Mouse (Mus musculus) regulatory T cell (primary cell): ENCODE data around the gene Zfp217.
"Not testable (repeated sequence)": the region's sequence is repeated elsewhere in the genome, so short reads cannot be mapped to it uniquely, and the experiment has no call there.

Experiments used
- in situ Hi-C: fragments of 300-600 bp; cut with MboI, MseI; formaldehyde crosslinking; loops from one replicate; pipeline ENCODE4 v1.15.1; 2025; ENCODE audit warnings: high pct_unique_total_duplicates

Zfp217 gene

DNA sequence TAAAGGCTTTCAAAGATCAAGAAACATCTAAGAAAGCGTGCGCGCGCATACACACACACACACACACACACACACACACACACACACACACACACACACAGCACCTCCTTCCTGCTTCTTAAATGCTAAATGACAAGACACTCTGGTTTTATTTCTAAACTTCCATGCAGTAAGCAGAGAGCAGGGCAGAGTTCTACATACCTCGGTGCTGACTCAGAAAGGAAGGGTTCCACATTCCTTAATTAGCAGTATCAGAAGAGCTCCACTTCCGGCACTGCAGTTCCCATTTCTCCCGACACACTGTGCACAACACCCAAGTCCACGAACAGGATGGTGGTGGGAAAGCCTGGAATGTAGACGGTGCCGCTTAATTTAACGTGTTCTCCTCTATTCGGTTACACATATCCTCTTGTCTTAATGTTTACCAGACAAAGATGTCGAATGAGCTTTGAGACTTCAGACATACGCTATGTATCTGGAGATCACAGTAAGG is at the start of gene Zfp217:
Gene Zfp217 (minus strand): TSS at position 443 of the 493 bp plus-strand sequence.
- in situ Hi-C loops, result no loop called here

DNA sequence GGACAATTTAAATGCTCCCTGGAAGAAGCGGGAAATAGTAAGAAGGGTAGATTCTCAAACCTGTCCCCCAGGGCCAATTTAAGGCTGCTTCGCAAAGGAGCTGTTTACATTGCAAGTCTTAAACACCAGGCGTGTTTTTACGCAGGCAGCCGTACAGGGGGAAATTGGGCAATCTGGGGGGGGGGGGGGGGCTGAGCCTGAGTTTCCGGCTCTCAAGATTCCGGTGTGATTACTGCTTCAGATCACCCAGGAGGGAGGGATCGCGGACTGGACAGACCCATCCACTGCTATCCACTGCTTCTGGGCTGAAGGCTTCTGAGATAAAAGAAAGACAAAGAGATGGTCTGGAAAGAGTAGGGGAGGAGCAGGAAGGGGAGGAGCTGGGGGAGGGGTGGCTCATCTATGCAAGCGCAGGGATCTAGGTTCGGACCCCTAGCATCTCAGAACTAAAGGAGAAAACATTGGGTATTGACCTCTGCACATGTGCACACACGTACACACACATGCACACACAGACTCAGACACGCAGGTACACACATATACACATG is 47.7 kb upstream of the Zfp217 start:
- in situ Hi-C loops, result no loop called here

DNA sequence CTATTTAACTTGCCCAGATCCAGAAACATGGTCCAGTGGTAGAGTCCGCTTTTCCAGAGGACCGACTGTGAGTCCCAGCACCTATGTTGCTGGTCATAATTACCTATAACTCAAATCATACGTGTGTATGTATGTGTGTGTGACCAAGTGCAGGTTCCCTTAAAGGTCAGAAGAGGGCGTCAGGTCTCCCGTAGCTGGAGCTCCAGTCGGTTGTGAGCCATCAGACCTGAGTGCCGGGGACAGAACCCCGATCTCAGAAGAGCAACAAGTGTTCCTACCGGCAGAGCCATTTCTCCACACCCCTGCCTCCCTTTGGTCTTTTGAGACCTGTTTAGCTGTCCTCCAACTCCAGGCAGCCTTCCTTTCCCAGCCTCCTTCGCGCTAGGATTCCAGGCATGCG is 46.9 kb upstream of the Zfp217 start:
- in situ Hi-C loops, result no loop called here

DNA sequence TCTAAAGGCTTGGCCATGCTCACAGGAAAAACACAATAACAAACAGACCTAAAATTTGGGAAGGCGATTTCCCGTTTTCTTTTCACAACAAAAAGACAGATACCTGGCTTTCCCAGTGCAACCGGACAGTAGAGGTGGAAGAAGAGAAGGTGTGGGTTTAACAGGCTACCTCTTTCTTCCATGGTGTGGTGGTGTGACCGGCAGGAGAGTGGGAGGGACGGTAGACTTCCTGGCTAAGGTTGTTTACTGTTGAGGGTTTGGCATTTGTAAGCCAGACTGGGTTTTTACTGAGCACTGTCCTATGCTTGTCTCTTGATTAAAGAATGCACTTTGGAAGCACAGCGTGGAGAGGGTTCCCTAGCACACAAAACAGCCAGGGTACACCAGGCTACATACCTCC is 45.9 kb upstream of the Zfp217 start:
- in situ Hi-C loops, result no loop called here

DNA sequence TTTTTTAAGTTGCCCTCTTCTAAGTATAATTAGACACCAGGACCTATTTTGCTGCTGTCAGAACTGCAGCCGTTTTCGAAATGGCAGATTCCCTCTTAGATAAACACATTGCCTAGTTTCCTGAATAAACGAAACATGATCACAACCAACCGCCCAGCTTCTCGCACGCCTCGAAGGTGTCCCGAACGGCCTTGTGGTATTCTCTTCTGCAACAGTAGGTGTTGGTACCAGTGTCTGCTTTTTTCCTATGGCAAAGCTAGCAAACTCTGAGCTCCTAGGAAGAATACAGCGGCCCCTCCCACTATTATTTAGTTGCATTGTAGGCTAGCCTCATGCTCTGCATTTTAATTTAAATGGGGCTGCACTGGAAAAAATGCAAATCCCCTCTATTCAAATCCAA is 45.3 kb upstream of the Zfp217 start:
- in situ Hi-C loops, result no loop called here

DNA sequence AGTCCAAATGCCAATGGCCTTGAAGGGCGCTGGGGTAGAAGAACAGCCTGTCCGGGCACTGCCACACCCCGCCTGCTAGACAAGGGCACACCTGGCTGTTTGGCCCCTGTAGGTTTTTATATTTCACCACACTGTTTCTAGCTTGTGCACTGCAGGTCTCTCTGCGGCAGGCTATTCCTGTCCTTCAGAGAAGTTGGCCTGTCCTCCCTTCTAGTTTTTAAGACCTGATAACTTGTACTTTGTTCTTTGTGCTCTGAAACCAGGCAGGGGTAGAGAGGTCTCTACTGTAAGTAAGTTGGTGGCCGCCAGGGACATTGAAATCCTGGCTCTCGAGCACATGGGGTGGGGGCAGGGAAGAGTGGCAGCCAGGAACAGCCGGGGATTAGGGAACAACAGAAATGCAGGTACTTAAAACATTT is 44.8 kb upstream of the Zfp217 start:
- in situ Hi-C loops, result no loop called here

DNA sequence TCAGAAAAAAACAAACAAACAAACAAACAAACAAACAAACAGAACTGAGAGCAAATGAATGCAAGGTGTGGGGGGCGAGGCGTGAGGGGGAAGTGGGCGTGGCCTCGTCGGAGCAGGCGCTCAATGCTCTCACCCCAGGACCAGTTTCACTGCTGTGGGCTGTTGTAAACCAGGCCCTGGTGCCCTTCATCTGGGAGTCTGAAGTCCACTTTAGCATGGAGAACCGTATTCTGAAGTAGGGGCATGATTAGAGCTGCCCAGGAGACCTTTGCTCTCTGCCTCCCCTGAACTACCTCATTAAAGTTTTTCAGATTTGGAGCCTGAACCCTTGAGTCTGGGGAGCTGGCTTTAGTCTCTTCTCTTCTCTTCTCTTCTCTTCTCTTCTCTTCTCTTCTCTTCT is 40.8 kb upstream of the Zfp217 start:
- in situ Hi-C loops, result no loop called here

DNA sequence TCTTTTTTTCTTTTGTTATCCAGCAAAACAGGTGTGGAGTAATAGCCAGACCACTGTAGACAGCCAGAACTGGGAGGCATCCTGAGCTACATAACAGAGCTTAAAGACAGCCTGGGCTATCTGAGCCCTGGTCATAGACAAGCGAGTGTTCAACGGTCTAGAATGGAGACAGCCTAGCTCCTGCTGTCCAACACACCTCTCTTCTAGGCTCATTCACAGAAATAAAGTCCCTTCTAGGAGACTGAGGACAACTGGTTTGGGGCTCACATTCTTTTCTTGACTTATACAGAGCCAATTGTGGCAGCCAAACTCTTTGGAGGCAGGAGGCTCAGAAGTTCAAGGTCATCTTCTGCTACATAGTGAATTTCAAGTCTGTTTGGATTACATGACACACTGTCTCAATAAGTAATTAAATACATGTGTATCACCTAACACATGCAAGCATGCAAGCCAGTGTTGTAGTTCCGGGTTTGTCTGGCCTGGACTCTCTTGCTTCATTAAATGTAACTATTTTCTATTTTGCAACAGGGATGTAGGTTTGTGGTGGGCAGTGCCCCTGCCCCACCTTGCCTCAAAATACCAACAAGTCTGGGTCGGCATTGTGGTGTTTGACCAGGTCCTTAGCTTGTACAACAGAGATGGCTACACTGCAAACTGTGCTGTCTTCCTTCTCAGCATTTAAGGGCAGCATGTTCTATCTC is 37.4 kb upstream of the Zfp217 start:
- in situ Hi-C loops, result no loop called here

DNA sequence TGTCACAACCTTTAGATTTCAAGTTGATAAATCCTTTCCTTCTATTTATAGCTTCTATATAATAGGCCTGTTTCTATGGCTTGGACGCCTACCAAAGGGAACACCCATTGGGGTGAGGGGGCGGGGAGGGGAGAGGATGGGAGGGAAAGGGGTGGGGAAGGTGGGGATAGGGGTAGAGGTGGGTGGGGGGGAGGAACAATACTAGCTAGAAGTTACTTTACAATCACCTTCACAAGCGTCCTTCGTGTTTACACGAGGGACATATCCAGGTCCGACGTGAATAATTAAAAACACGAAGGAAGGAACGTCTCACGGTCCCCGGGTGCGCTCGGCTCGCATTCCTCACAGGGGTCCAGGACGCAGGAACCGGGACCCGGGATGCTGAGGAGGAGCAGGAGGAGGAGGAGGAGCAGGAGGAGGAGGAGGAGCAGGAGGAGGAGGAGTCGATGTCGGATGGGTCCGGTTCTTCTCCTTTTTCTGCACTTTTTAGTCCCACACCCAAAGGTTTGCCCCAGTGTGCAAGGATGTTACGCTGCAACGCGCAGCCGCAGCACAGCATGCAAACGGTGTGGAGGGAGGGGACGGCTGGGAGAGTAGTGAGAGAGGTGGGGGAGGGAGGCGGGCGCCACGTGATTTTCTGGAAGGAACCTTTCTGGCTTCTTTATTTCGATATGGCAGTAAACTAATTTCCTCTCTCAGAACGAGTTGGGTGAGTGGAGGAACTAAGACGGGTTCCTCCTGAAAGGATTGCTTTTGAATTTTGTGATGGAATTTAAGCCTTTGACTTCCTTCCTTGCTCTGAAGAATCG is 36.5 kb upstream of the Zfp217 start:
- in situ Hi-C loops, result no loop called here

DNA sequence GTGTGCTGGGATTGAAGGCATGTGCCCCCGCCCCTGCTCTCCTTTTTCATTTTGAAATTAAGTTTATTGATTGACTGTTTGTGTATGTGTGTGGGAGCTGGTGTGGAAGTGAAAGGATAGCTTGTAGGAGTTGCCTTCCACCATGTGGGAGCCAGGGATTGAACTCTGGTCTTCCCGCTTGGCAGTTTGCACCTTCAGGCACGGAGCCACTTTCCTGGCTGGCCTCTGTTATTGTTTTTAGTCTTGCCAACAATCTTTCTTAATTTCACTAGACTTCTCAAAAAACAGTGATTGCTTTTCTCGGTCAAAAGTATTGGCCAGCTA is 35.9 kb upstream of the Zfp217 start:
- in situ Hi-C loops, result no loop called here

DNA sequence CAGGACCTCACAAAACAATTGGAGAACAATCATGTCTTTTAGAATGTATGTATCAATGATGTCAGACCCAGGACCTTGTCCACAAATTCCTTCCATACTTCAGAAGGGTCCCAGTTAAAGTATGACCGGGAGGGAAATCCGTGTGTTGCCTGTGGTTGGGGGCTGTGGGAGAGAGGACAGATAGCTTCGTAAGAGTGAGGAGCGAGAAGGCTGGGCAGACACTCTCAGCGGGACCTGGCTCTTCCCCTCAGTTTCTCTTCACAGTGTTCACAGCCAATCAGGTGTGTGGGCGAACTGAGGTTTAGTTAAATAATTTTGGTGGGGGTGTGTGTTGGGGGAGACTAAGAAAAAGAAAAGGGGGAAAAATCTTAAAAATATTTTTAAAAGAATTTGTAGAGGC is 34.0 kb upstream of the Zfp217 start:
- in situ Hi-C loops, result no loop called here

DNA sequence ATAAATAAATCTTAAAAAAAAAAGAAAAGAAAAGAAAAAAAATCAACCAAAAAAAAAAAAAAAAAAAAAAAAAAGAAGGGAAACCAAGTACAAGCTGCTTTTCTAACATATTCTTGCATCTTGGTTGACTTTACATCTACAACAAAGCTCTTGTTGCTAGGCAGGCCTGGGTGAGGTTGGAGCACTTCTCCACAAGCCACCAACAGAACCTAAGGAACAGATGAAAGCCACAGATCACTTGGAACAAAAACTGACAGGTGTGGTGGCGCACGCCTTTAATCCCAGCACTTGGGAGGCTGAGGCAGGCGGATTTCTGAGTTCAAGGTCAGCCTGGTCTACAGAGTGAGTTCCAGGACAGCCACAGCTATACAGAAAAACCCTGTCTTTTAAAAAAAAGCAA is 32.9 kb upstream of the Zfp217 start:
- in situ Hi-C loops, result not testable (repeated sequence)

DNA sequence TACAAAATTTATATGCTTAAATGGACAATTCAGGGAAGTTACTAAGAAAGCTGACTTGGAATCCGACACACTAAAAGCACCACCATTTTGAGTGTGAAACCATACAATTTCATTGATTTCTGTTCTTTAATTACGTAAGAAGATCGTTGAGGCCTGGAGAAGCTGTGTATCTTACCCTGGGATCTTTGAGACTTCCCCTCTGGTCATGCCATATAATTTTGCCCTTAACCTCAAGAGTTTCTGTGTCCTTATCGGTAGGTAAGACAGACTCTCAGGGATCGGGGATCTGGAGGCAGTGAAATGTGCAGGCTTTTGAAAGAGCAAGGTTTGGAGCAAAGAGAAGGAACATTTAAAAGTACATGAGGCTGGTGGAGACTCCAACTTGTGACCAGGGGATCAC is 31.4 kb upstream of the Zfp217 start:
- in situ Hi-C loops, result no loop called here

DNA sequence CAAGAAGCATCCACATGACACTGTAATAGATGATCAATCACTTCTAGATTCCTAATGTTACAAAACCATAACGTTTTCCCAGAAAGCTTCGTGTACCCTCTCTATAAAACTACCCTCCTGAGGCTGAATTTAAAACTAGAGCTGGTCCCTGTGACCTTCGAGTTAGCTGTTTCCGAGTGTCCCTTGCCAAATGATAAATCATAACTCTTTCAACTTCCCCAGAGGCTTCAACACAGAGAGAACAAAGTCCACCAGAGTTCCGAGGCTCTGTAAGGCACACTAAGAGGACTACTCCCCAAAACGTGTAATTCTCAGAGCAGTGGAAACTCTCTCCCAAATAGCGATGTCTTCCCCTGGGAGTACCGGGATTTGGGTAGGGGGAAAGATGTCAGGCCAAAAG is 29.4 kb upstream of the Zfp217 start:
- in situ Hi-C loops, result no loop called here

DNA sequence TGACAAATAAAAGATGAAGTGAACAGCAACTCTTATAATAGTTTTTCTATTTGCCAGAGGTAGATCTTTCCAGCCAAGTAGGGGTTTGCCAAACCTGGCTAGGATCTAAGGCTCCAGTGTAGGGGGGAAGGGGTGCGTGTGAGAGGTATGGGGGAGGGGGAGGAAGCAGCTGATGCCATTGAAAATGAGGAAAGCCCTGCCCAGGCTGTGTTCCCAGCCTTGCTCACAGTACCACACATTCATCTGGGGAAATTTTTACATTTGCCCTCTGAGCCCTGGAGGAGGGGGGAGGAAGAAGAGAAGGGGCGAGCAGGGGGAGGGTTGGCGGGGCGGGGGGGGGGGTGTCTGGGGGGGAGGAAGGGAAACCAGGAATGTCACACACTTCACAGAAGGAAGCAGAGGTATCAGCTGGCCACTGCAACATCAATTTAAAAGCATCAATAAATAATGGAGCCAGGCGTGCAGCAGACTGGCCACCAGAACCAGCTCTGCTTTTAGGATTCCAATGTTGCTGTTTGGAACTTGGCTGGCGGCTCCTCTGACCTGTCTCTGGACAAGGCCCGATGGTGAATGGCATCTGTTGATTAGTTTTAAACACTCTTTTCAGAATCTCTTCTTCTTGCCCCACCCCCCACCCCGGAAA is 28.5 kb upstream of the Zfp217 start:
- in situ Hi-C loops, result no loop called here

DNA sequence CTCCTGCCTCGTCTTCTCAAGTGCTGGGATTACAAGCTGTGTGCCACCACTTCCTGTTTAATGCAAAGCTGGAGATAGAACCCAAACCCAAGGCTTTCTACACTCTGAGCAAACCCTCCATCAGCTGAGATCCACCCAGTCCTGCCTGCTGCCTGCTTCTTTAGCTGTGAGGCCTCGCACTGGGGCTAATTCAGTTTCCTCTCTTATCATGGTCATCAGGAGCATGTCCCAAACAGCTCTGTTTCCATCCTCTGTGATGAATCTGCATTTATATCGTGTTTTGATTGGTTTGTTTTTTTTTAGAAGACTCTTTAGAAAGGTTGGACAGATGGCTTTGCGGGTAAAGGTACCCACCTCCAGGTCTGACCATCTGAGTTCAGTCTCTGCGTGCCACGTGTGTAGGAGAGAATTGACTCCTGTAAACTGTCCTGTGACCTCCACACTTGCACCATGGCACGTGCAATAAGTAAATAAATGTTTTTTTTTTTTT is 27.8 kb upstream of the Zfp217 start:
- in situ Hi-C loops, result no loop called here

DNA sequence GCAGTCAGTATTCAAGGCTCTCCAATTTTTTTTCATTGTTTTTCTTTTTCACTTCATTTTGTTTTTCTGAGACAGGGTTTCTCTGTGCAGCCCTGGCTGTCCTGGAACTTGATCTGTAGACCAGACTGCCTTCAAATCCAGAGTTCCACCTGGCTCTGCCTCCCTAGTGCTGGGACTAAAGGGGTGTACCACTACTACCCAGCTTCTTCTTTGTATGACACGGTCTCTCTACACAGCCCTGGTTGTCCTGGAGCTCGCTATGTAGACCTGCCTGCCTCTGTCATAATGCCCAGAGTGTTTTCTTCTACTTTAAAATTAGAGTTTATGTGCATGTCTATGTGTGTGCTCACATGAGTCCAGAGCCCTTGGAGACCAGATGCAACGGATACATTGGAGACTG is 27.3 kb upstream of the Zfp217 start:
- in situ Hi-C loops, result no loop called here

DNA sequence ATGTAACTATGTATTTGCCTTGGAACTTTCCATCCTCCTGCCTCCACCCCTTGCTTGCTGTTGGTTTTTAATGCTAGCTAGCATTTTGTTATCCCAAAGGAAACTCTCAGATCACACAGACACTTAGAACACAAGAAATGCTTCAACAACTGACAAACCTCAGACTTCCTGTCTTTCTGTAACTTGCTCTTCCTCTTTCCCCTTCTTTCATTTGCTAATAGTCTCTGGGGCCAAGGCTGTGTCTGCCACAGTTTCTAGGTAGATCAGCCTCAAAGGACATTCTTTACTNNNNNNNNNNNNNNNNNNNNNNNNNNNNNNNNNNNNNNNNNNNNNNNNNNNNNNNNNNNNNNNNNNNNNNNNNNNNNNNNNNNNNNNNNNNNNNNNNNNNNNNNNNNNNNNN is 21.2 kb upstream of the Zfp217 start:
- in situ Hi-C loops, result no loop called here

DNA sequence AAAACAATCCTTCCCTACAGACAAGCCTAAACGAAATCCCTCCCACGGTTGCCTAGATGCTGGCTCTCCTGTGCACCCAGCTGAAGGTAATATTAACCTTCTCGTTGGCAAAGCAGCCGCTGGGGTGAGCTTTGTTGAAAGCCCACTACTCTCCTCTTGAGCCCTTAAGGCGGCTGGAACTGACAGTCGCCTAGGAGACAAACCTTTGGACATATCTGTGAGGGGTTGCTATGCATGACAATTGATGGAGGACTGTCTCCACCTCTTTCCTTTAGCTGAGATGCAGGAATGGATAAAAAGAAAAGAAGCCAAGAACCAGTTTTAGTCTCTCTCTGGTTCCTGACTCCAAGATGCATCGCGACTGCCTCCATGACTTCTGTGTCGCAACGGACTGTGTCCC is 17.7 kb upstream of the Zfp217 start:
- in situ Hi-C loops, result no loop called here

DNA sequence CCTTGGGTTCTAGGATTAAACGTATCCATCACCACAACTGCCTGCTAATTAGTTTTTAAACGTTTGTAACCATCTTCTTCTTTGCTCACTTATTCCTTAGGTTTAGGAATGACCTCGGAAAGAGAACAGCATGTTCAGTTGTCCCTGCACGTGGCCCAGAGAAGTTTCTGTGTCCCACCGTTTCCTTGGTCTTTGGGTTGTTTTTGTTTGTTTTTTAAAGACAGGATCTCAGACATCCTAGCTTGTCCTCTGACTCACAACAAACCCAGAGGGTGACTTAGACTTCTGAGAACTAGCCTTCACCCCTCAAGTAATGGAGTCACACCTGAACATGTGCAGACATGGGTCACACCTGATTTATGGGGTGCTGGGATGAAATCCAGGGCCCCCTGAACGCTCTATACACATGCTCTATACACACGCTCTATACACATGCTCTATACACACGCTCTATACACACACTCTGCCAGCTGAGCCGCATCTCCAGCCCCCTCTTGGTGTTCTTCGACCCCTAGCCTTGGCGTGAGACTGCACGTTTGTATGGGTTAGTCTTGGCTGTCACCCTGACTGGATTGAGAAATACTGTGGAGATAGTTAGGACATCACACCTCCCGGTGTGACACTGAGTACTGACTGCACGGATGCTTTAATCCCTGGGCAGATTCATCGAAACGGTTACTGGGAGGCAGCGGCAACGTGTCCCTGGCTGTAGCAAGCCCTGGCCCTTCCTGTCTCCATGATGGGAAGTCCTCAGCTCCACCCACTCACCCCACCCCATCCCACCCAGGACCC is 16.0 kb upstream of the Zfp217 start:
- in situ Hi-C loops, result no loop called here

DNA sequence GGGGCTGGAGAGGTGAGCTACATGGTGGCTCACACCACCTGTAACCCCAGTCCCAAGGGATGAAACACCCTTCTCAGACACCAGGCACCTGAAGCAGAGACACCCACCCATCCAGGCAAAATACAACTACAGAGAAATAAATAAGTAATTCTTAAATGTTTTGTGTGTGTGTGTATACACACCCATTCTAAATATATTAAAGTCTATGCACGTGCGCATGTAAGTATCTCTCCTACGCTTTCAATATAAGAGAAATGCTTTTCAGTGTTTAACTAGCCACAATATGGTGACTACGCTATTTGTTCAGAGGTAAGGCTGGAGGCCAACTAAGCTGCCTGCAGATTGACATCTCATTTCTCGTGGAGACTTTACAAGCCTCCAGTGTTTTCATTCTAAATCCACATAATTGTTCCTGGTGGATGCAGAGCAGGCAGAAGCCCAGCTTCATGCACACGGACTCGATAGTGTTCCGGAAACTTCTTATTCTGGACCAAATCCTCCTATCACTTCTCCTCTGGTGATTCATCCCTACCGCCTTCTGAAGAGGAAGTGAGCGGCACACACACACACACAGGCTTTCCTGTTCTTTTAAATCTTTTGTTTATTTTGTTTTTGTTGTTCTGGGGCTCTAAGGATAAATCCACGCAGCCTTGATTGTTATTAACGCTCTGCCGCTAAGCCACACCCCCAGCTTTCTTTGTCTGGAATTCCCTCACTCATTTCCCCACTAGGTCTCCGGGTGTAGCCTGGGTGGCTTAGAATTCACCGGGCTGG is 12.1 kb upstream of the Zfp217 start:
- in situ Hi-C loops, result no loop called here
